Mouse (Mus musculus): ENCODE results near the gene Atad5.
A peak's percentile ranks its signal among the peaks of the same experiment; 100 is the strongest.
"Not testable (repeated sequence)": the region's sequence is repeated elsewhere in the genome, so short reads cannot be mapped to it uniquely, and the experiment has no call there.

Atad5 gene

DNA sequence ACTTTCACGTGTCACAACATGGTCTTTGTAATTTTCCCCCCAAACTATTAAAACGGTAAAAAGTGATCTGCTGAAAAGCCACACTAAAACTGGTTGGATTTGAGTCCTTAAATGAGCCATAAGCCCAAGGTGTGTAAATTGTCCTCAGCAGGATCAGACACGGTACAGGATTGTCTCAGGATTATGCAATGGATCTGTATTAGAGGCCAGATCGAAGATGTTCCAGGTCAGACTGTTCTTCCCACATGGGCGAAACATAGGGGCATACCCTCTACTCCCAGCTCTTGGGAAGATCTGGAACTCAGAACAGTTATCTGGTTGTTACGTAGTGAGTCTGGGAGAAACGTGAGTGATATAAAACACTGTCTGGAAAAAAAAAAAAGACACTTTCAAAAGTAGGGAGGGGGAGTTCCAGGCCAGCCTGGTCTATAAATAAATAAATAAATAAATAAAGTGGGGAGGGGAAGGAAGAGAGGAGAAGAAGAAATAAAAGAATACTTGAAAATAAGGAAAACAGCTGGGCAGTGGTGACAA, 7.3 kb upstream of the Atad5 start:
- DNase-seq: no peak

DNA sequence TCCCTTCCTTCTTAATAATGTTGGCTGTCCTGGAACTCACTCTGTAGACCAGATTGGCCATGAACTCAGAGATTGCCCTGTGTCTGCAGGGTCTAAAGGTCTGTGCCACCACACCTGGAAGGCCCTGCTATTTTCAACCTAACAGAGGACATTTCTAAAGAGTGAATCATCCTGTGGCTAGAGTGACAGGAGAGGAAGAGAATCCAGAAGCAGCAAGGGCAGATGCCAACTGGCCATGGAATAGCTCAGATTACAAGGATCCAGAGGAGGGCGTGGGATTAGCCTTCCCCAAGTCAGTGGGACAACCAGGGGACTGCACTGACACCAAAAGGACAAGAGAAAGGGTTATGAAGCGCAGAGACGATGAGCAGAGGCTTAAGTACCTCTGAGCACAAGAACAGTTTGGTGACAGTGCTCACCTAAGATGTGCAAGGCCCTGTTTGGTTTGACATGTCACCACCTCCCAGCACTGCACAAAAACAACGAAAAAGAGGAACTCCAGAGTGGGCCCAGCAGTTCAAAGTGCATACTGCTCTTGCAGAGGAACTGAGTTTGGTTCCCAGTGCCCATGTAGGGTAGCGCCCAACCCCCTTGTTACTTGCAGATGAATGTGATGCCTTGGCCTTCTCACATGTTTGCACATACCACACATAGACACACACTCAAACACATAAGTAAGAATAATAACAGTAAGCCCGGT, 3.7 kb upstream of the Atad5 start:
- DNase-seq: no peak

DNA sequence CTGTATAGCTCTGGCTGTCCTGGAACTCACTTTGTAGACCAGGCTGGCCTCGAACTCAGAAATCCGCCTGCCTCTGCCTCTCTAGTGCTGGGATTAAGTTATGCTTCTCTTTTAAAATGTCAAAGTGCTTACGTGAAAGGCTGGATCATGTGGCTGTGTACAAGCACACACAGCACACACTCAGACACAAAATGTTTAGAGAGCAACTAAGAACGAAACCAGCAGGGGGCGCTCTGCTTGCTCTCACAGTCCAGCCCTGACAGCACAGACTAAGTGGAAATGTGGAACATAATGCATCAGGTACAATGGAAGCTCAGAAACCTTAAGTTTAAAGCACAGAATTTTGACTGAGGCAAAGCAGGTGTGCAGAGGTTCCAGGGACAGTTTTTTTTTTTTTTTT, 2.4 kb upstream of the Atad5 start:
- DNase-seq: peak; percentile 96

DNA sequence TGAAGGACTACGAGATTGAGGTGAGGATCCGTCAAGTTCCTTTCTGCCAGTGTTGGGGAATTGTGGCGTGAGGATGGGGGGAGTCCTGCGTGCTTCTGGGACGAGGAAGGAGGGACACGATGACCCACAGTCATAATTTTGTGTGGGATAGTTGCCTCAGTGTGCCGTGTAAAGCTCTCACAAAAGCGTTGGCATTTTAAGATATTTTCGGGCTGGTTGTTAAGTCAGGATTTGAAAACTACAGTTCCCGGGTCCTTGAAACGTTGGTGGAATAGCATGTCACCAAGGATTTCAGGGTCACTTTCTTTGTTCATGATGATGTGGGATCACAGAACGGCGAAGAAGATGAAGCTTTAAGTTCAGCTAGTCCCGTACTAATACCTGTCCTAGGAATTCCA, 616 bp downstream of the Atad5 start:
- no peak for DNase-seq

DNA sequence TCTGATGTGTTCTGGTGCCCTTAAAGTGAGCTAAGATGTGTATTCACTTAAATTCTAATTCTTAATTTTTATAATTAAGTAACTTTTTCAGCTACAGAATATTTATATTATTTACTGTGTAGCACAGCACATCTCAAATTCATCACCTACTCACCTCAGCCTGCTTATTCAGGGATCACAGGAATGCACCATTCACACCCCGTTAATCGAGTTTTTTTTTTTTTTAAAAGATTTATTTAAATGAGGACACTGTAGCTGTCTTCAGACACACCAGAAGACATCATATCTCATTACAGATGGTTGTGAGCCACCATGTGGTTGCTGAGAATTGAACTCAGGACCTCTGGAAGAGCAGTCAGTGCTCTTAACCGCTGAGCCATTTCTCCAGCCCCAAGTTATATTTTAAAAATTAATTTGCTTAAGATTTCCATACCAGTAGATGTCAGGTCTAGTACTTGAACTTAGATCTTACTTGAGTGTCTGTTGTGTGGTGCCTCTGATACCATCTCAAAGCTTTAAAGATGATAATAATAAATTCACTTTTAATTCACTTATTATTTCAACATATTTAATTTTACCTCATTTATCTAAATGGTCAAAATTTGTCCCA, 1.5 kb downstream of the Atad5 start:
- DNase-seq: no peak

DNA sequence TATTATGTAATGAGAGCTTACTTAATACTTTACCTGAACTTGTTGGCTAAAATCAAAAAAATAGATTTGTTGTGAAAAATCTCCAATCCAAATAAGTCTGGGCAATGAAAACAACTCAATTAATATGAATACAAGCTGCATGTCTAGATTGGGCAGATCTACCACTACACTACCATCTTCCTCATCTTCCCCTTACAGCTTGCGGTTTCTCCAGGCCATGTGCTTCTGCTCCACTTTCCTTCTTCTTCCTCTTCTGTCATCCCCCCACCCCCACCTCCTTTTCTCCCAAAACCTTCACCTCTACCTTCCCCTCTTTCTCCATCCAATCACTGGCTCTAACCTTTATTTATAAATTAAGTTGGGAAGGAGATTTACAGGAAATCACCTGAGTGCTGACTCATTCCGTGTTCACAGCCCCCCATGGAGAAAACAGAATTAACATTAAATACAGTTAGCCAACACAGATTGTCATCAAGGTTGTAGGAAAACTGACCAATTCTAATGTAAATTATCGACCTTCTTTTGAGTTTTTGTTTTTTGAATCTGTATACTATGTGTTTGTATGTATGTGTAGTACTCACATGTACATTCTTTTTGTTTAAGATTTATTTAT, 9.3 kb downstream of the Atad5 start:
- DNase-seq: no peak

DNA sequence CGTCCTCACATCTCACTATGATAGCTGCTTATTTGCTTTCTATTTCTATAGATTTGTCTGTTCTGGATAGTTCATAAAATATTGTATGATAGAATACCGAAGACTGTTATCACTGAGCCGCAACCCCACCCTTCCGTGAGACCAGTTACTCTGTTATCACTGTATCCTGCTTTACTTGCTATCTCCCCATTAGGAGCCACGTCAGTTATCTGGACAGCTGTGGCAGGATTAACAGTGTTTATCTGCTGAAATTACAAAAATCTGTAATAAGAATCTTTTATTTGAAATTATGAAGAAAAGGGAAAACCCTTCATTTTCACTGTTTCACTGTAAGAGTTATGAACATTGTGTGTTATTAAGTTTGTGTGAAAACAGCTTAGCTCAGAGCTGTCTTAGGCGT, 12.1 kb downstream of the Atad5 start:
- no peak for DNase-seq

DNA sequence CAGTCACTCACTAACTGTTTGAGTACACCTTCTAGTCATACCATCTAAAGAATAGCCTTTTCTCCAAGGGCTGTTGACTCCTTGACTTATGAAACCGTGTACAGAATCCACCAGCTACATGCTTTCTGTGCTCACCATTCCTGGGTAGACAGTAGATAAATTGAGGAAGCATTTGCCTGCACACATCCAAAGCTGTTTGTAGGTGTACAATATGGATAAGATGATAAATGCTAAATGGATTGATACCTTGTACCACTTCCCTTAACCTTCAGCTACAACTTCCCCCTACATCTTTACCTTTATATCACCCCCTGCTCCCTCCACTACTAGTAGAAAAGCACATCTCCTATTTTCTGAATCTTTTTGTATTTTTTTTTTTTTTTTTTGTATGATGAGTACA, 15.2 kb downstream of the Atad5 start:
- DNase-seq: no peak

DNA sequence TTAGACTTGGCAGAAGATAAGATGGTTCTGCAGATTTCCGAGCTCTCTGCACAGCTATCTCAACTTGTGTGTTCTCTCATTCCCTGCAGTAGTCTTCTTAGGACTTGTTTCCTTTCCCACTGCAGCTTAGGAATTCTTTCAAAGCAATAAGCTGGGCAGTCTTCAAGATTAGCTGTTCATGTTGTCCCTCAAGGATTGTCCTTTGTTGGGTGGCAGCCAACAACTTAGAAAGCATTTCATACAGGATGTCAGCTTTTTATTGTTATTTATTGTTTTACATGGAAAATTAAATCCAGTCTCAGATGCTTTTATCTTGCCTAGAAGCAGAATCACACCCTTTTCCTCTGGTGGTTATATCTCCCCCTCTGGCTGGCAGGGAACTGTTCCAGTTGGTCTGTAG, 27.2 kb downstream of the Atad5 start:
- DNase-seq: no peak

DNA sequence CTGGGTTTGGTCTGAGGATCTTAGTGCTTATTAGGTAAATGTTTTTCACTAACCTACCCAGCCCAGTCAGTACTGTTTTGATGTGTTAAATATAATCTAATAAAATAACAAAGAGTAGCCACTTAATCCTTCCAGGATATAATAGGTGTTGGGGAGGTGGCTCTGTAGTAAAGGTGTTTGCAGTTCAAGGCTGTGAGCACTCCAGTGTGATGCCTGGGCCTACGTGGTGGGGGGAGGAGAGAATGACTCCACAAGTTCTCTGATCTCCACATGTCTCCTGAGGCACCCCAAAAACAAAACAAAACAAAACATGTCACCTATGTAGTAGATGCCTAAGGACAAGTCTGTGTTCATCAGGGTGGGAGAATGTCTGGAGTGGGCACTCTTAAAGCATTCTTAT, 42.9 kb downstream of the Atad5 start:
- no peak for DNase-seq

DNA sequence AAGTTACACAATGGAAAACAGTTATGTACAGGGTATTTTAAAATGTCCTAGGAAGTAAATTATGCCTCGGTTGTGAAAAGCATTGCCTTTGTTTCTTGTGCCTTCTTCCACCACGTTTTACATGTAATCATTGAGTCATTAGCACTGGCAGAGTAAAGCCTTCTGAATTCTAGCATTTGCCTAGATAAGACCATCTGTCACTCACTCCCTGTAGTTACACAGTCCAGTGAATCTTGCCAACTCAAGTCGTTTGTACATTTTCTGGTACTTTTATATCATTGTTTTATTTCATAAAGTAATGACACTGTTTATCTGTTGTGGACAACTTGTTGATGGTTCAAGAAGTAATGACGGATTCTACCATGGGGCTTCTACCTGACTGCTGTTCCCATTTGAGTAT, 45.5 kb downstream of the Atad5 start:
- no peak for DNase-seq

DNA sequence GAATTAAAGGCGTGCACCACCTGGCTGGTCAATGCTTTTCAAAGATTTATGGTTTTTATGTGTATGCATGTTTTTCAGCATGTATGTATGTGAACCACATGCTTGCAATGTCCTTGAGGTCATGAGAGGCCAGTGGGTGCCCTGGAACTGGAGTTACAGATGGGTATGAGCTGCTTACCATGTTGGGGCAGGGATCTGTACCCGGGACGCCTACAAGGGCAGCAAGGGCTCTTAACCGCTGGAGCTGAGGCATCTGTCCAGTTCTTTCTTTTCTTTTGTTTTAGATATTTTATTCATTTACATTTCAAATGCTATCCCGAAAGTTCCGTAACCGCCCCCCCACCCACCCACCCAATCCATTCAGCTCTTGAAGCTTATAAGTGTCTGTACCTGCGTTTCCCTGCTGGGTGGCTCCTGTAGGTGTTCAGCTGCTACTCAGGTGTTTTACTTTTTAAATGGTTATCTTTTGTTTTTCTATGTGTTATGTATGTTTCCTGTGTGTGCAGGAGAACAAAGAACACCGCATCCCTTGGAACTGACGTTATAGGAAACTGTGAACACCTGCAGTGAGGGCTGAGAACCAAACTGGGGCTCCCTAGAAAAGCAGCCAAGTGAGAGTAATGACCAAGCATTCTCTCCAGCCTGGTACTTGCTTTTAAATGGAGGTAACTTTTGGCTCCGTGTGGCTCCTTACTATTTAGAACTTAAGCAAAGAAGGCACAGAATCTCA, 46.9 kb downstream of the Atad5 start:
- peak; percentile 45 for DNase-seq

DNA sequence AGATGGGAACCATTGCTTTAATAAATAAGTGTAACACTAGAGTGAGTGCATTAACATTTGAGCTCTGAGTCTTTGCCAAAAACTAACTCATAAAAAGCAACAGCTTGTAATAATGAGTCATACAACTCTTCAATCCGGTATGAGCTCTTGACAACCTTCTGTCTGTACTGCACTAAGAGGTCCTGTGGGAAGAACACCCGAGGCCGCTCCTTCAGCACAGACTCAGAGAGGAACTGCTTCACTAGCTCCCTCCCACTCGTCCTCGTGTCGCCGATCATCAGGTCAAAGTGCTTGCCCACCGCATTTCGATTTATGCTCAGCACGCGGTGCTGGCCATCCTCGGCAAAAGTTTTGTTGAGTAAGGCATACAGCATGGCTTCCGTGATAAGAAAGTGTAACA, 47.6 kb downstream of the Atad5 start:
- no peak for DNase-seq

DNA sequence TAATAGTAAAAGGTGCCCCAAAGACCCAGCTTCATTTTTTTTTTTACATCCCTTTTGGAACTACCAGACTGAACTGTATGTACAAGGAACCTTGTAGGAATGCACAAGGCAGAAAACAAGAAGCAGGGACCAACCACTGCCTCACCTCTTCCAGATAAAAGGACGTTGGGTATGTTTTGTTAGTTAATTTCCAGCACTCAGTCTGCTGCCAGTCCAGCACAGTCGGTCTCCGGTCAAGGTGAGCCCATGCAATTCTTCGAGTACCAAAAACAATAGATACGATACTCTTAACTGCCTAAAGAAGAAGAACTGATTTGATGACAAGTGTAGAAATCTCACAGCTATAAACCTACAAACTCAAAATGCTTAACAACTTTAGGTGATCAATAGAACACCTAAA, 48.6 kb downstream of the Atad5 start:
- no peak for DNase-seq

DNA sequence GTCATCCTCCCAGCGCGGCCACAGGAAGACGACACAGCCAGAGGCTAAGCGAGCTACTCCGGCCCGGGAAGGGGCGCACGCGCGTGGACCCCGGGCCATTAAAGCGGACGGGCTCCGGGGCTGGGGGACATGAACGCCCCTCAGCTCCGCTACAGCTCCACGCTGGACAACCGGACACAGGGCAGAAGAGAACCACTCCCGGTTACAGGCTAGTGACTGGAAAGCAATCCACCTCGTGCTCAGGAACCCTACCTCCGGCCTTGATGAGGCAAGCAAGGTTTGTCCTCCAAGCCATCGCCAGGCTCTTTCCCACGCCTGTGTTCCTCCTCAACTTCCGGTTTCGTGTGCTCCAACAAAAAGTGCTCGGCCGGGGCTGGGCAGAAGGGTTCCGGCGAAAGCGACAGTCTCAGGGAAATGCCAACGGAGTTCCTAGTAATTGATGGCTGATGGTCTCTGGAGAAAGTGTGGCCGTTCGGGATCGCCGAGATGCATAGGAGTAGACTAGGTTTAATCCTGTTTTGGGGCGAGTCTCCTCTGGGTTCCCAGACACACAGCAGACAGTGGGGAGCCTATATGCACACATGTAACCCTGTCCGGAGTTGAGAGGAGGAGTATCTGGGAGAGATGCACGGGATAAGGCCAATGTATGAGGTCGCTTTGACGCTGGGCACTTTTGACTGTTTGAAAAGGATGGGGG, 52.8 kb downstream of the Atad5 start, which contains the start of gene Tefm:
Gene Tefm, minus strand, starts transcription at position 351 of the 697 bp plus-strand sequence.
- peak; percentile 85 for DNase-seq

DNA sequence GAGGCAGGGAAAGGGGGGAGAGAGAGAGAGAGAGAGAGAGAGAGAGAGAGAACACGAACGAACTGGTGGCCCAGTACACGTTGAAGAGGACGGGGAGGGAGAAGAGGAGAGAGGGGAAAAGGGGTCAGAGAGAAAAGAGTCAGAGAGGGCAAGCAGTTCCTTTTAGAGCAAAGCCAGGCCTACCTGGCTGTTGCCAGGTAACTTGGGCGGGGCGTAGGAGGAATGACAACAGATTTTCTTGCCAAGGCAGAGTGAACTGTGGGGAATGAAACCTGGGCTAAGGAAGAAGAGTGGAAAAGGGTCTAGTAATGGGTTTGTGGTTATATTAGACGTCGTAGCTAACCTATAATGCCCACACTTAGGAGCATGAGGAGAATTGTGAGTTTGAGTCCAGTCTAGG, 53.7 kb downstream of the Atad5 start:
- no peak for DNase-seq

DNA sequence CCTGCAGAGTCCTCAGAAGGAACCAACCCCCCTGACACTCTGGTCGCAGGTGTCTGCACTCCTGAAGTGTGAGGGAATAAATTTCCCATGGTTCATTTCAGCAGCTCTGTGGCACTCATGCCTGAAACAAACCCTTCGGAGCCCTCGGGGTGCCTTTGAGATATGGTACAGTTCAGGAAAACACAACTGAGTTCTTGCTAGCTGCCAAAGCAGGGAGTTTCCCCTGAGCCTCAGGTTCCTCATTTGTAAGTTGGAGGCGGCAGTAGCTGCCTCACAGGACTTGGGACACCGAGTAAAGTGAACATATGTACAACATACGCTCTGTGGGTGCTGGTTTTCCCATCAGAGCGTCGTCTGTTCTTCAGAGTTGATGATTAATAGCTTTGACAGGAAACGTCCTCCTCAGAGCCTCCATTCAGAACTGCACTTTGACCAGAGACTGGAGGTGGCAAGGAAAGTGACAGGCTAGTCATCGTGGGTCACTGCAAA, 56.6 kb downstream of the Atad5 start:
- peak; percentile 26 for DNase-seq

DNA sequence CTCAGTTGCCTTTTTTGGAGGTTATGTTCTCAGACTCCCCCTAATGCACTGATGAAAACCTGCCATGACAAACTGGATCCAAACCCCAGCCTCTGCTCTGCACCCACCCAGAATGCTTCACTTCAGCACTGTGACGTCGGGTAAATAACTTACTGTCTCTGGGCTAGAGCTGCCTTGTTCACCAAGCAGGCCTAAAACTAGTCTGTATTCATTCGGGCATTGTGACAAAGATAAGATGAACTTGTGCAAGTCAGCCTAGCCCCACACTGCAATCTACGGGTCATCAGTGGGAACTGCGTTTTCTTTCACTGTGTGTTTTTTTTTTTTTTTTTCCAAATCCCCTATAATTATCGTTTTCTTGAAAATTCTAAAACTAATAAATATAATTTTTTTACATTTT, 58.5 kb downstream of the Atad5 start:
- DNase-seq: no peak

DNA sequence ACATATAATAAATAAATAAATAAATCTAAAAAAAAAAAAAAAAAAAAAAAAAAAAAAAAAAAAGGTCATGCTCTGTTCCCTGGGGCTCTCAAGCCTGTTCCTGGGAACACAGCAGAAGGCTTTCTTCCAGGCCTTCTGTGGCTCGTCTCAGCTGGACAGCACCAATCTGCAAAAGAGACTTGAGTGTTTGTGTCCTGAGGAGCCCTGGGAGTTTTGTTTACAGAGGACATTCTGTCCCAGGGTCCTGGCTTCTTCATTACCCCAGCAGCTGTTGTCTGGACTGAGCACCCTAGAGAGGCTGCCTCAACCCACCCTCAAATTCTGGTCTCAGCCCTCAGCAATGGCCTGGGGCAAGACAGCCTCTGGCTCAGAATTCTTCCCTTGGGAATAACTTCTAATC, 59.1 kb downstream of the Atad5 start:
- no peak for DNase-seq

DNA sequence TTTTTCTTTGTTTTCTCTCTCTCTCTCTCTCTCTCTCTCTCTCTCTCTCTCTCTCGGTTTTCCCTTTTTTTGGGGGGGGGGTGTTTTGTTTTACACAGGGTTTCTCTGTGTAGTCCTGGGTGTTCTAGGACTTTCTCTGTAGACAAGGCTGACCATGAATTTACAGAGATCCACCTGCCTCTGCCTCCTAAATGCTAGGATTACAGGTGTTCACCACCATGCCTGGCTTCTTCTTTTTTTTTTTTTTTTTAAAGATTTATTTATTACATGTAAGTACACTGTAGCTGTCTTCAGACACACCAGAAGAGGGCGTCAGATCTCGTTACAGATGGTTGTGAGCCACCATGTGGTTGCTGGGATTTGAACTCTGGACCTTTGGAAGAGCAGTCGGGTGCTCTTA, 59.8 kb downstream of the Atad5 start:
- not testable (repeated sequence) for DNase-seq

DNA sequence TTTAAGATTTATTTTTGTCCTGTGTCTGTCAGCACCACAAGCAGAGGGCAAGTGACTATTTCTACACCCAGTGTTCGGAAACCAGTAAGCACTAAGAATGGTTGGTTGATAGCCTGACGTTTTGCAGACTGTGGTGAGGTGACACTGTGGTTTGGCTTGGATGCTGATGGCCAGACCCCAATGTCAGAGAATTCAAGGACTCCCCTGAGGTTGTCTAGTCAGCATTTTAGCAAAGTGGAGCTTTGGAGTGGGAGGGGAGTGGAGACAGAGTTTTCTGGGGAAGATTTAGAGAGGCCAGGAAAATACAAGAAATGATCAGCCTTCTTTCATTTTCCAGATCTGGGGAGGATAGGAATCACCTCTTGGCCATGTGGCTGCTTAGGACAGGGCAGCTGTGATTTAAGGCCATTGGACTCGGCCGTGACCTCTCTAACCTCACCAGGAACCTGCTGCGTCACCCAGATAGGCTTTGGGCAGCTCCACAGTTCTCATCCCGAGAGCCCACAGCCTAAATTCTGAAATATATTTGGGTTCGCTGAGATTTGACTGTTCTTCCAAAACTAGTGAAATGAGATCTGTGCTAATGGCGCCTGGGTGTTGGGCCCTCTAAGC, 60.3 kb downstream of the Atad5 start:
- no peak for DNase-seq

DNA sequence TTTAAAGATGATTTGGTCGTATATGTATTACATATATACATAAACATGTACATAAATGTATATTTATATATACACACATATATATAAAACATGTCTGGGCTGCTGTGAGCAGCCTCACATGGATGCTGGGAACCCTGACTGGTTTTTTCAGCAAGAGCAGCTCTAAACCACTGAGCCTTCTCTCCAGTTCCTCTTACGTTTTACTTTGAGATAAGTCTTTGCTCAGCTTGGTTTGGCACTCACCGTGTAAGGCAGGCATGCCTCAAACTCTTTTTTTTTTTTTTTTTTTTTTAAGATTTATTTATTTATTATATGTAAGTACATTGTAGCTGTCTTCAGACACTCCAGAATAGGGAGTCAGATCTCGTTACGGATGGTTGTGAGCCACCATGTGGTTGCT, 61.4 kb downstream of the Atad5 start:
- no peak for DNase-seq
